ENCODE assay signal across 15 mouse cellular contexts in genomic region chr10:121543577-121543976, GRCm38 (mm10).
"Had no signal": no experiment of that assay in that cellular context is flagged by ENCODE, and none has a peak within 500 bp of the region (broad histone marks: within the 10 kb centered on the region; RNA-seq: fewer than 3 reads in every experiment).

No protein-coding gene starts in this region.

- H3K4me3 ChIP-seq: midbrain, embryonic 10.5 days; midbrain, embryonic 12.5 days; neural tube, embryonic 12.5 days; stomach, embryonic 15.5 days had no signal

- H3K4me1 ChIP-seq: midbrain, embryonic 10.5 days; midbrain, embryonic 12.5 days; neural tube, embryonic 12.5 days; stomach, embryonic 15.5 days had no signal

- H3K27me3 ChIP-seq: midbrain, embryonic 12.5 days; neural tube, embryonic 12.5 days; stomach, embryonic 15.5 days had no signal

- H3K4me2 ChIP-seq: lung, embryonic 14.5 days; midbrain, embryonic 12.5 days; neural tube, embryonic 12.5 days; stomach, embryonic 15.5 days had no signal

- ATAC-seq: midbrain, embryonic 16.5 days had no signal

- H3K9ac ChIP-seq: liver, embryonic 14.5 days; lung, embryonic 14.5 days; midbrain, embryonic 12.5 days; neural tube, embryonic 12.5 days; stomach, embryonic 15.5 days had no signal

- H3K27ac ChIP-seq: liver, embryonic 14.5 days; midbrain, embryonic 10.5 days; midbrain, embryonic 12.5 days; neural tube, embryonic 12.5 days; stomach, embryonic 15.5 days had no signal

- DNase-seq: lung, adult 18-20 months; lung, embryonic 14.5 days; lung, postnatal 10 days; lung, postnatal 4 days; midbrain, embryonic 14.5 days; right cerebral cortex, postnatal 14 days; thymus, adult 2 months; thymus, postnatal 25 days; thymus, postnatal 4 days had no signal

- H3K9me3 ChIP-seq: midbrain, embryonic 10.5 days; midbrain, embryonic 12.5 days; neural tube, embryonic 12.5 days; stomach, embryonic 15.5 days had no signal
